Mouse (Mus musculus): ENCODE results near the gene Atad5. TPM values are rescaled to one million over a fixed set of nuclear protein-coding genes. Genes with fewer than 3 reads are reported as not detected.

Gene Atad5
- total and polyA plus RNA-seq, 2 experiments from 2014 or later = 3.2 to 10.6 TPM

DNA sequence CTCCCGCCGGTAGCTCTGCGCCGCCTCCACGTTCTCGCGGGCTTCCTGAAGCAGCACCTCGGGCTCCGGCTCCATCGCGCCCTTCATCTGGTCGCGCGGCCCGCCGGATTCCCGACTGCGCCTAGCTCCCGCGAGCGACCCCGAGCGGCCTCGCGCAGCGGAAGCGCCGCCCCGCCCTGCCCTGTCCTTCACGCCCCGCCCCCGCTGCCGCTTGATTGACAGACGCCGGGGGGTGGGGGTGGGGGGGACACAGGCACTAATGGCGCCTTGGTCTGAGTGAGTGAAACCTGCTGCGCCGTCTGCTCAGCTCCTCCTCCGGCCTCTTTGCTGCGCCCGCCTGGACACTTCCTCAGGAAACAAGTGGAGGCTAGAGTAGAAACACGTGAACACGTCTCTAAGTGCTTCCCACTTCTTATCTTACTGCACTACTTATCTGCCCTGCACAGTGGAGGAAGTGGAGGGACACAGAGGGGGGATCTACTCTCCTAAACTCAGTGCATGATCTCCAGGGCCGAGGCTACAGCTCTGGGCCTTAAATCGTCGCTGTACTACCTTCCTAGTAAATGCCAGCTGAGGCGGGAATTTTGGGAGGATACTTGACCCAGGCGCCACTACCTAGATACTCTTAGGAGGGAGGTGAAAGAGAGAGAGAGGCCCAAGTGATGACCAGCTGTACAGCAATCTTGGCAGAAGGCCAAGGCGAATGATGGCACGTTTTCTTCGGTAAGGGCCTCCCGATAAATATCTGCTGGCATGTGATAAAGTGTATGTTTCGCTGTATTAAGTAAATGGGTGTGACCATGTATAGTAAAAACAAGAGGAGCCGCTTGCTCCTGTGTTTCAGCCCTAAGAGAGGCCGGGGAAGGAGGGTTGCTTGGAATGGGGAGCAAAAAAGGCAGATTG, 8.1 kb upstream of the Atad5 start, which contains the start of gene Crlf3:
TSS of gene Crlf3 (minus strand) at position 166 of the 903 bp plus-strand sequence.
- WGBS = 4% methylated on average over 55 of the region's 55 CpGs
- peak; percentile 98 for ATAC-seq
- H3K36me3 ChIP-seq (ENCODE audit: insufficient read depth) = no peaks in the 10 kb centered on the region
- H3K4me1 ChIP-seq (ENCODE audit: insufficient read depth) = 0 out of 2 replicates have a peak, but pooled peaks cover 5% of the 10 kb centered on the region
- H3K9me3 ChIP-seq (ENCODE audit: low read length) = no peaks in the 10 kb centered on the region
- TF ChIP-seq CTCF (IDR thresholded peaks at IDR 0.05; ENCODE audit: low read depth) = peak; percentile 51
- H3K27ac ChIP-seq (ENCODE audit: low read depth, low read length) = peak within 1 kb of the TSS; percentile 55; the same call in 1 of the 2 replicates
- peak within 1 kb of the TSS; percentile 77 for H3K4me2 ChIP-seq (ENCODE audit: low read depth)
- peak; percentile 90 for DNase-seq
- peak within 1 kb of the TSS; percentile 77 for H3K4me3 ChIP-seq (ENCODE audit: low read depth, low read length)
- no peaks in the 10 kb centered on the region for H3K27me3 ChIP-seq (ENCODE audit: insufficient read depth, low read length)
- peak within 1 kb of the TSS; percentile 79 for H3K9ac ChIP-seq

GRCm38 (mm10) chr11:80081786-80082319, 7.3 kb upstream of the Atad5 start:
- Histone ChIP-seq H3K27me3 (ENCODE audit: insufficient read depth, low read length) (no peaks in the 10 kb centered on the region), H3K36me3 (ENCODE audit: insufficient read depth) (no peaks in the 10 kb centered on the region), H3K4me2 (ENCODE audit: low read depth) (peak overlapping the region; percentile 77), H3K4me1 (ENCODE audit: insufficient read depth) (0 out of 2 replicates have a peak, but pooled peaks cover 5% of the 10 kb centered on the region), H3K9ac (no peak overlapping the region), H3K4me3 (ENCODE audit: low read depth, low read length) (no peak overlapping the region), H3K9me3 (ENCODE audit: low read length) (no peaks in the 10 kb centered on the region), H3K27ac (ENCODE audit: low read depth, low read length) (no peak overlapping the region)
- 84% methylated on average over 7 of the region's 7 CpGs for WGBS
- no peak for TF ChIP-seq CTCF (IDR thresholded peaks at IDR 0.05; ENCODE audit: low read depth)
- ATAC-seq (no peak), DNase-seq (no peak)

DNA sequence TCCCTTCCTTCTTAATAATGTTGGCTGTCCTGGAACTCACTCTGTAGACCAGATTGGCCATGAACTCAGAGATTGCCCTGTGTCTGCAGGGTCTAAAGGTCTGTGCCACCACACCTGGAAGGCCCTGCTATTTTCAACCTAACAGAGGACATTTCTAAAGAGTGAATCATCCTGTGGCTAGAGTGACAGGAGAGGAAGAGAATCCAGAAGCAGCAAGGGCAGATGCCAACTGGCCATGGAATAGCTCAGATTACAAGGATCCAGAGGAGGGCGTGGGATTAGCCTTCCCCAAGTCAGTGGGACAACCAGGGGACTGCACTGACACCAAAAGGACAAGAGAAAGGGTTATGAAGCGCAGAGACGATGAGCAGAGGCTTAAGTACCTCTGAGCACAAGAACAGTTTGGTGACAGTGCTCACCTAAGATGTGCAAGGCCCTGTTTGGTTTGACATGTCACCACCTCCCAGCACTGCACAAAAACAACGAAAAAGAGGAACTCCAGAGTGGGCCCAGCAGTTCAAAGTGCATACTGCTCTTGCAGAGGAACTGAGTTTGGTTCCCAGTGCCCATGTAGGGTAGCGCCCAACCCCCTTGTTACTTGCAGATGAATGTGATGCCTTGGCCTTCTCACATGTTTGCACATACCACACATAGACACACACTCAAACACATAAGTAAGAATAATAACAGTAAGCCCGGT, 3.7 kb upstream of the Atad5 start:
- Histone ChIP-seq H3K4me3 (ENCODE audit: low read depth, low read length) (no peak overlapping the region), H3K4me1 (ENCODE audit: insufficient read depth) (no peaks in the 10 kb centered on the region), H3K9ac (no peak overlapping the region), H3K27ac (ENCODE audit: low read depth, low read length) (no peak overlapping the region), H3K4me2 (ENCODE audit: low read depth) (no peak overlapping the region), H3K36me3 (ENCODE audit: insufficient read depth) (no peaks in the 10 kb centered on the region), H3K9me3 (ENCODE audit: low read length) (no peaks in the 10 kb centered on the region), H3K27me3 (ENCODE audit: insufficient read depth, low read length) (no peaks in the 10 kb centered on the region)
- TF ChIP-seq CTCF (IDR thresholded peaks at IDR 0.05; ENCODE audit: low read depth) = no peak
- ATAC-seq = no peak
- DNase-seq = no peak
- 81% methylated on average over 6 of the region's 6 CpGs for WGBS

- Histone ChIP-seq H3K27me3 (ENCODE audit: insufficient read depth, low read length) (no peaks in the 10 kb centered on the region), H3K9ac (no peak overlapping the region), H3K4me3 (ENCODE audit: low read depth, low read length) (no peak overlapping the region), H3K4me1 (ENCODE audit: insufficient read depth) (no peaks in the 10 kb centered on the region), H3K9me3 (ENCODE audit: low read length) (no peaks in the 10 kb centered on the region), H3K36me3 (ENCODE audit: insufficient read depth) (no peaks in the 10 kb centered on the region), H3K4me2 (ENCODE audit: low read depth) (no peak overlapping the region), H3K27ac (ENCODE audit: low read depth, low read length) (no peak overlapping the region)
- 9% methylated on average over 5 of the region's 5 CpGs for WGBS
- DNase-seq (peak; percentile 78), ATAC-seq (peak; percentile 84)
- peak; percentile 78 for TF ChIP-seq CTCF (IDR thresholded peaks at IDR 0.05; ENCODE audit: low read depth)
Measured at GRCm38 (mm10) chr11:80086844-80087243, 2.4 kb upstream of the Atad5 start.

DNA sequence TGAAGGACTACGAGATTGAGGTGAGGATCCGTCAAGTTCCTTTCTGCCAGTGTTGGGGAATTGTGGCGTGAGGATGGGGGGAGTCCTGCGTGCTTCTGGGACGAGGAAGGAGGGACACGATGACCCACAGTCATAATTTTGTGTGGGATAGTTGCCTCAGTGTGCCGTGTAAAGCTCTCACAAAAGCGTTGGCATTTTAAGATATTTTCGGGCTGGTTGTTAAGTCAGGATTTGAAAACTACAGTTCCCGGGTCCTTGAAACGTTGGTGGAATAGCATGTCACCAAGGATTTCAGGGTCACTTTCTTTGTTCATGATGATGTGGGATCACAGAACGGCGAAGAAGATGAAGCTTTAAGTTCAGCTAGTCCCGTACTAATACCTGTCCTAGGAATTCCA, 616 bp downstream of the Atad5 start:
- under 1% methylated on average over 14 of the region's 14 CpGs for WGBS
- H3K36me3 ChIP-seq (ENCODE audit: insufficient read depth) = no peaks in the 10 kb centered on the region
- H3K9me3 ChIP-seq (ENCODE audit: low read length) = no peaks in the 10 kb centered on the region

GRCm38 (mm10) chr11:80090555-80091164, 1.5 kb downstream of the Atad5 start:
- Histone ChIP-seq H3K9me3 (ENCODE audit: low read length) (no peaks in the 10 kb centered on the region), H3K27ac (ENCODE audit: low read depth, low read length) (no peak overlapping the region), H3K4me2 (ENCODE audit: low read depth) (no peak overlapping the region; the same call in 1 of the 2 replicates), H3K27me3 (ENCODE audit: insufficient read depth, low read length) (no peaks in the 10 kb centered on the region), H3K36me3 (ENCODE audit: insufficient read depth) (no peaks in the 10 kb centered on the region), H3K4me1 (ENCODE audit: insufficient read depth) (no peaks in the 10 kb centered on the region), H3K9ac (no peak overlapping the region), H3K4me3 (ENCODE audit: low read depth, low read length) (no peak overlapping the region; the same call in 1 of the 2 replicates)
- 53% methylated on average over 3 of the region's 3 CpGs for WGBS
- no peak for TF ChIP-seq CTCF (IDR thresholded peaks at IDR 0.05; ENCODE audit: low read depth)
- ATAC-seq (no peak), DNase-seq (no peak)

More for the DNA sequence above, 616 bp downstream of the Atad5 start:
- Histone ChIP-seq H3K4me2 (ENCODE audit: low read depth) (peak overlapping the region; percentile 78), H3K27ac (ENCODE audit: low read depth, low read length) (no peak overlapping the region), H3K4me1 (ENCODE audit: insufficient read depth) (no peaks in the 10 kb centered on the region), H3K27me3 (ENCODE audit: insufficient read depth, low read length) (no peaks in the 10 kb centered on the region), H3K4me3 (ENCODE audit: low read depth, low read length) (peak overlapping the region; percentile 90), H3K9ac (peak overlapping the region; percentile 80)
- TF ChIP-seq CTCF (IDR thresholded peaks at IDR 0.05; ENCODE audit: low read depth) = no peak
- DNase-seq (no peak), ATAC-seq (no peak)

Measured in forebrain, postnatal 0 days (tissue).